Mouse (Mus musculus): Measurements from ENCODE around the gene Pias4. TPM values are rescaled to one million over a fixed set of nuclear protein-coding genes. Genes with fewer than 3 reads are reported as not detected.
A peak's percentile ranks its signal among the peaks of the same experiment; 100 is the strongest.

The Pias4 gene
- polyA plus RNA-seq, 1 experiment from 2014 or later, result 62.7 TPM

DNA sequence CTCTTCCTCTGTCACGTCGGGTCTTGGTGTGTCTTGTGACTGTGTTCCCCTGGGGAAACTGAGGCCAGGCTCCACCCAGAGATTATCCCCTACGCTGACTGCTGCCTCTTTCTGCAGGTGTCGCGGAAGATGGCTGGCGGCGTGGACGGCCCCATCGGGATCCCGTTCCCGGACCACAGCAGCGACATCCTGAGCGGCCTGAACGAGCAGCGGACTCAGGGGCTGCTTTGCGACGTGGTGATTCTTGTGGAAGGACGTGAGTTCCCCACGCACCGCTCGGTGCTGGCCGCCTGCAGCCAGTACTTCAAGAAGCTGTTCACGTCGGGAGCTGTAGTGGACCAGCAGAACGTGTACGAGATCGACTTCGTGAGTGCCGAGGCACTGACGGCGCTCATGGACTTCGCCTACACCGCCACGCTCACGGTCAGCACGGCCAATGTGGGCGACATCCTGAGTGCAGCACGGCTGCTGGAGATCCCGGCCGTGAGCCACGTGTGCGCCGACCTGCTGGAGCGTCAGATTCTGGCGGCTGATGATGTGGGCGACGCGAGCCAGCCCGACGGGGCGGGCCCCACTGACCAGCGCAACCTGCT is 23.8 kb downstream of the Pias4 start:
- H3K27me3 ChIP-seq (replicated peaks; ENCODE audit: control insufficient read depth, insufficient read depth, low read length), result no peaks in the 10 kb centered on the region
- WGBS, result 95% methylated on average over 52 of the region's 52 CpGs
- H3K4me3 ChIP-seq (replicated peaks; ENCODE audit: low read length), result no peak overlapping the region
- peaks cover 32% of the 10 kb centered on the region for H3K4me1 ChIP-seq (replicated peaks; ENCODE audit: control insufficient read depth, insufficient read depth, low read length)
- no peak overlapping the region for H3K27ac ChIP-seq (ENCODE audit: low read length)
- H3K9ac ChIP-seq (replicated peaks; ENCODE audit: low read depth, low read length), result no peak overlapping the region
- H3K4me2 ChIP-seq (ENCODE audit: low read length), result no peak overlapping the region
- peaks cover 25% of the 10 kb centered on the region for H3K36me3 ChIP-seq (ENCODE audit: control insufficient read depth, insufficient read depth)
- no peaks in the 10 kb centered on the region for H3K9me3 ChIP-seq (ENCODE audit: control insufficient read depth, low read length)
- ATAC-seq, result no peak

DNA sequence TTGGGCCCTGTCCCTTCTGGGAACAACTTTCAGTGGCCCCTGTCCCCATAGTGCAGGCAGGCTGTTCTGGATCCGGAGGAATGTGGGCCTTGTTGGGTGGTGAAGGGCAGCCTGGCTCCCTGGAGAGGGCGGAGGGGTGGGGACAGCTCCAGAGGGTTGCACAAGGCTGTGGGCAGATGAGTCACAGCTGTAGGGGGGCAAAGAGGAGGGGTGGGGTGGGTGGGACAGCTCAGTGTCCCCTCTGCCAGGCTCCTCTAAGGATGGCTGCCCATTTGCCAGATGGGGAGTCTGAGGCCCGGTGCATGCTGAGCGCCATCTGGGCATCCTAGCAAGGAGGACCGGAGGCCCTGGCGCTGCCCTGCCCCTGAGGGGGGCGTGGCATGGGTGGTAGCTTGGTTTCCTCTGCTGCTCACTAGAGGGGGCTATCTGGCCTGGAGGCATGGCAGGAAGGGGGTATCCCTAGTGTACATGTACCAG is 24.5 kb downstream of the Pias4 start:
- H3K27ac ChIP-seq (ENCODE audit: low read length), result no peak overlapping the region
- H3K4me1 ChIP-seq (replicated peaks; ENCODE audit: control insufficient read depth, insufficient read depth, low read length), result peaks cover 40% of the 10 kb centered on the region
- WGBS, result 84% methylated on average over 7 of the region's 7 CpGs

DNA sequence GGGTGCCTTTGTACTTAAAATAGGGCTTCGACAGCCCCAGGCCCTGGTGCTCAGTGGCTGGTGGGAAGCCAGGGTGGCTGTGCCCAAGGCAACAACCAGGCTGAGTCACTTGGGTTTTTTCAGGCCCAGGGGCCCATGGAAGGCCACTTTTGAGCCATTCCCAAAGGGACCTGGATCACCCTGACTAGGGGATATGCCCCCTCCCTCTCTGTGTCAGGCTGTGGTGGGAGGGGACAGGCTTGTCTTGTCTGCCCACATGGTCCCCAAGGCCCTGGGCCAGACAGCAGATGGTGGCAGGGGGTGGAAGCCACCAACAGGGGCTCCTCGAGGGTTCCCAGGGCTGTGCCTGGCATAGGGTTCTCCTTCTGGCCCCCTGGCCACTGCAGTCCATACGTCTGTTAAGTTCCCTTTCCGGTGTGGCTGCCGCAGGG is 25.2 kb downstream of the Pias4 start:
- no peak overlapping the region for H3K27ac ChIP-seq (ENCODE audit: low read length)
- 53% methylated on average over 5 of the region's 5 CpGs for WGBS

More for the DNA sequence above, 24.5 kb downstream of the Pias4 start:
- H3K9me3 ChIP-seq (ENCODE audit: control insufficient read depth, low read length), result no peaks in the 10 kb centered on the region
- no peak overlapping the region for H3K4me3 ChIP-seq (replicated peaks; ENCODE audit: low read length)
- no peaks in the 10 kb centered on the region for H3K27me3 ChIP-seq (replicated peaks; ENCODE audit: control insufficient read depth, insufficient read depth, low read length)
- peaks cover 25% of the 10 kb centered on the region for H3K36me3 ChIP-seq (ENCODE audit: control insufficient read depth, insufficient read depth)
- H3K4me2 ChIP-seq (ENCODE audit: low read length), result no peak overlapping the region
- no peak overlapping the region for H3K9ac ChIP-seq (replicated peaks; ENCODE audit: low read depth, low read length)
- no peak for ATAC-seq

DNA sequence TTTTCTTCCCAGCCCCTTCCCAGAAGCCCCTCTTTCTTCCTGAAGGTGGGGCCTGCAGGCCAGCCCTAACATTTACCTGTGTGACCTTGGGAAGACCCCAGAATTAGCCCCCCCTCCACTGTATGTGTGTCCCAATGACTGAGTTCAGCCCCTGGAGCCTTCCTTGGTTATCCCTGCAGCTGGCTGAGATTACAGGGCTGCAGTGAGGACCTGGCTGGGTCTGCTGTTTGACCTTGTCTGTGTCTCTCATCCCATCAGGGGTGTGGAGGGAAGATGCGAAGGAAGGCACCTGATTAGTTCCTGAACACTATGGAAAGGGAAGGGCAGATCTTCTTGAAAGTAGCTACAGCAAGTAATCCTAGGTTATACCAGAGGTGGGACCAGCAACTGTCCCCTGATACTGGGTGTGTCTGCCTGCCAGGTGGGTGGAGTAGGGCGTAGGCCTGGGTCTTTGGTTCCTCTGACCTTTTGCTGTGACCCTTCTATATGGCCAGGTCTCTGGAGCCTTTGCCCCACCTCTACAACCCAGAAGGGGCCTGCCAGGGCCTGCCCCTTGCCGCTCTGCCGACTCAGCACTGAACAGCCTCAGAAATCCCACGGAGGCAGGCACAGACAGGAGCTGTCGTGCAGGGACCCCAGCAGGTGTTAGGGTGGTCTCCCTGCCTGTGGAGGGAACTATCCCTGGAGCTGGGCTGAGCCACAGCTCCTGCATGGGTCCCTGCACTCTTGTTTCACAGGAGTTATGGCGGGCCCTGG is 26.1 kb downstream of the Pias4 start:
- peaks cover 20% of the 10 kb centered on the region for H3K36me3 ChIP-seq (ENCODE audit: control insufficient read depth, insufficient read depth)
- no peak overlapping the region for H3K4me3 ChIP-seq (replicated peaks; ENCODE audit: low read length)
- no peak overlapping the region for H3K9ac ChIP-seq (replicated peaks; ENCODE audit: low read depth, low read length)
- H3K4me2 ChIP-seq (ENCODE audit: low read length), result no peak overlapping the region
- no peaks in the 10 kb centered on the region for H3K9me3 ChIP-seq (ENCODE audit: control insufficient read depth, low read length)
- peaks cover 42% of the 10 kb centered on the region for H3K4me1 ChIP-seq (replicated peaks; ENCODE audit: control insufficient read depth, insufficient read depth, low read length)
- no peak overlapping the region for H3K27ac ChIP-seq (ENCODE audit: low read length)
- WGBS, result 87% methylated on average over 7 of the region's 7 CpGs
- no peak for ATAC-seq
- no peaks in the 10 kb centered on the region for H3K27me3 ChIP-seq (replicated peaks; ENCODE audit: control insufficient read depth, insufficient read depth, low read length)

More for the DNA sequence above, 25.2 kb downstream of the Pias4 start:
- Histone ChIP-seq H3K36me3 (ENCODE audit: control insufficient read depth, insufficient read depth) (peaks cover 25% of the 10 kb centered on the region), H3K9me3 (ENCODE audit: control insufficient read depth, low read length) (no peaks in the 10 kb centered on the region), H3K9ac (replicated peaks; ENCODE audit: low read depth, low read length) (no peak overlapping the region), H3K4me3 (replicated peaks; ENCODE audit: low read length) (no peak overlapping the region), H3K27me3 (replicated peaks; ENCODE audit: control insufficient read depth, insufficient read depth, low read length) (no peaks in the 10 kb centered on the region), H3K4me2 (ENCODE audit: low read length) (no peak overlapping the region), H3K4me1 (replicated peaks; ENCODE audit: control insufficient read depth, insufficient read depth, low read length) (peaks cover 42% of the 10 kb centered on the region)
- peak; percentile 7; the same call in 1 of the 2 replicates for ATAC-seq

DNA sequence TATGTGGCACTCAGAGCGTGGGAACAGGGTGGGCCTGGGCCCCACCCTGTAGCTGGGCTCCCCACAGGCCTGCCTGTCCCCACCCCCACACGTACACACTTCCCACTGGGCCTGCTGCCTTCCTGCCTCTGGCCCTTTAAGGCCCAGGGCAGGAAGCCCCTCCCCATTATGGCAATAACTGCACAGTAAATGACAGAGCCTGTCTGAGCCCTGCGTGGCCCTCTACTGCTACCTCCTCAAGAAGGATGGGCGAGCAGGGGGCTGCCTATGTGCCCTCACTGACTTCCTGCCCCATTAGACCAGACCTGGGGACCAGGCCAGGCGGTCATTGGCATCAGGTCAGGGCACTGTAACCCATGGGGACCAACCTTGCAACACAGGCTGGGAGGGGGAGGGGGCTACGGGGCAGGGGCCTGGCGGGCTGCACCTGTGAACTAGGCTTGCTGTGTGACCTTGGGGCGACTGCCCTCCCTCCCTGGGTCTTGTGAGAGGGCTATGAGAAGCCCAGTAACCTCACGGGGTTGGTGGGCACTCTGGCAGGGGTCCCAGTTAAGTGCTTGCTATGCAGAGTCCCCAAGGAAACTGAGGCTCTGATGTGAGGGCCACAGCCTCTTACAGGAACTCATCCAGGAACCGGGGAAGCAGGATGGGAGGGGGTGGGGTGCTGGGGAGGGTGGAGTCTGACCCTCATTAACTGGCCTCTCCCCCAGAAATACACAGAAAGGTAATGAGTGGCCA is 26.8 kb downstream of the Pias4 start:
- Histone ChIP-seq H3K27me3 (replicated peaks; ENCODE audit: control insufficient read depth, insufficient read depth, low read length) (0 out of 2 replicates have a peak, but pooled peaks cover under 1% of the 10 kb centered on the region), H3K9ac (replicated peaks; ENCODE audit: low read depth, low read length) (no peak overlapping the region; the same call in 1 of the 2 replicates), H3K4me1 (replicated peaks; ENCODE audit: control insufficient read depth, insufficient read depth, low read length) (peaks cover 43% of the 10 kb centered on the region), H3K9me3 (ENCODE audit: control insufficient read depth, low read length) (no peaks in the 10 kb centered on the region), H3K4me2 (ENCODE audit: low read length) (0 out of 2 replicates have a peak overlapping the region, but pooled peaks have one; percentile 17), H3K27ac (ENCODE audit: low read length) (no peak overlapping the region), H3K36me3 (ENCODE audit: control insufficient read depth, insufficient read depth) (peaks cover 16% of the 10 kb centered on the region), H3K4me3 (replicated peaks; ENCODE audit: low read length) (no peak overlapping the region)
- no peak for ATAC-seq
- WGBS, result 66% methylated on average over 10 of the region's 10 CpGs

DNA sequence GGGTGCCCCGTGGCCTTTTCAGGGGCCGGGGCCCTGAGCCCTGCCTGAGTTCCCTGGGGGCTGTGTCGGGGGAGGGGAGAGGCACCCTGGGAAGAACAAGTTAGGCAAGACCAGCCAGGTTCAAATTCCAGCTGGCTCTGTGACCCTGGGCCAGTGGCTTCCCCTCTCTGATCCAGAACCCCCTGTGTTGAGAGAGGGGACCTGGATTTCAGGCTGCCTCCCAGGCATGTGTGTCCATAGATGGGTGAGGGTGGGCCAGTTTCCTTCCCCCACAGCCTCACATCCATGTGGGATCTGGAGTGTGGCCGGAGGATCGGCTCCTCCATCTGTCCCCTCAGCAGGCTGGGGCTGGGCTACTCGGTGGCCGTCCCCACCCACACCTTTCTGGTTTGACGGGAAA is 27.7 kb downstream of the Pias4 start:
- ATAC-seq, result no peak
- no peak overlapping the region for H3K4me3 ChIP-seq (replicated peaks; ENCODE audit: low read length)
- 0 out of 2 replicates have a peak overlapping the region, but pooled peaks have one; percentile 3 for H3K4me2 ChIP-seq (ENCODE audit: low read length)
- H3K9ac ChIP-seq (replicated peaks; ENCODE audit: low read depth, low read length), result no peak overlapping the region; the same call in 1 of the 2 replicates
- peaks cover 52% of the 10 kb centered on the region for H3K4me1 ChIP-seq (replicated peaks; ENCODE audit: control insufficient read depth, insufficient read depth, low read length)
- peaks cover 8% of the 10 kb centered on the region for H3K27me3 ChIP-seq (replicated peaks; ENCODE audit: control insufficient read depth, insufficient read depth, low read length)
- H3K36me3 ChIP-seq (ENCODE audit: control insufficient read depth, insufficient read depth), result peaks cover 12% of the 10 kb centered on the region
- no peaks in the 10 kb centered on the region for H3K9me3 ChIP-seq (ENCODE audit: control insufficient read depth, low read length)
- WGBS, result 60% methylated on average over 8 of the region's 8 CpGs
- no peak overlapping the region for H3K27ac ChIP-seq (ENCODE audit: low read length)

DNA sequence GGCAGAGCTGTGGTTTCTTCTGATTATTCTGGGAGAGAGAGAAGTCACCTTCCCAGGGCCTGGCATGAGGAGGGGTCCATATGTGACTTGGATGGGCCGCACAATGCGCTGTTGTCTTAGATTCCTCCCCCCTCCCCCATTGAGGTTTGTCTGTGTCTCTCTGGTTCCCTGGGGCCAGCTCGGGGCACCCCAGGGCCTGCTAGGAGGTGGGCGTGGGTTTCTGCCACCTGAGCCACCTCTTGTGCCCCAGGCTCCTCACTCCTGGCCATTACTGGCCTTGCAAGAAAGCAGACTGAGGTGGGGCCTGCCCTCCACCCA is 28.2 kb downstream of the Pias4 start:
- no peak overlapping the region for H3K4me2 ChIP-seq (ENCODE audit: low read length)
- H3K27me3 ChIP-seq (replicated peaks; ENCODE audit: control insufficient read depth, insufficient read depth, low read length), result peaks cover 11% of the 10 kb centered on the region
- no peak for ATAC-seq
- H3K36me3 ChIP-seq (ENCODE audit: control insufficient read depth, insufficient read depth), result peaks cover 7% of the 10 kb centered on the region; the same call in 1 of the 2 replicates
- no peaks in the 10 kb centered on the region for H3K9me3 ChIP-seq (ENCODE audit: control insufficient read depth, low read length)
- no peak overlapping the region; the same call in 1 of the 2 replicates for H3K9ac ChIP-seq (replicated peaks; ENCODE audit: low read depth, low read length)
- H3K4me1 ChIP-seq (replicated peaks; ENCODE audit: control insufficient read depth, insufficient read depth, low read length), result peaks cover 52% of the 10 kb centered on the region
- 75% methylated on average over 4 of the region's 4 CpGs for WGBS
- no peak overlapping the region for H3K27ac ChIP-seq (ENCODE audit: low read length)
- H3K4me3 ChIP-seq (replicated peaks; ENCODE audit: low read length), result no peak overlapping the region

DNA sequence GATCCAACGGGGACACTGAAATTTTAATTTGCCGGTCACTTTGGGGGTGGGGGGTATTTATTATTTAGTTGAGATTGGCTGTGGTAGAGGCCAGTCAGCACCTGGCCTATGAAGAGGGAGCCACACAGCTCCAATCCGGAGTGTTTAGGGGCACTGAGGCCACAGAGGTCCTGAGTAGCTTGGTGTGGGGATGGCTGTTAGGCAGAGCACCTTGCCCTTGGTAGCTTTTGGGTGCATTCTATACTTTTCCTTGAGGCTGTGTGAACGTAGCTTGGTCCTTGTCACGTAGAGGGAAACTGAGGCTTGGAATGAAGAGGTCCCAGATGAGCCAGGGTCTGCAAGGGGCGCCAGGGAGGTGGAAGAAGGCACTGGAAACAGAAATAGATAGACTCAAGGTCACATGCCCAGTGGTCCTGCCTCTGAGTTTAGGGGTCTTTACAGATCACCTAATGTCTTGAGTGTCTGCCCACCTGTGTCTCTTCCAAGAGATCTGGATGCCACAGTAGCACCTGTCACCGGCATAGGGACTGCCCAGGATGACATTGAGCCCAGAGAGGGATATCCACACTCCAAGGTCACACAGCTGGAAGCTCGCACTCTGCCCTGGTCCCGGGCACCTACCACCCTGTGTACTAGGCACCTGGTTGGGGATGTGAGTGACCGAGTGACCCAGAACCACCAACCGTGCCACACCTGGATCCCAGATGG is 28.7 kb downstream of the Pias4 start:
- no peak overlapping the region for H3K27ac ChIP-seq (ENCODE audit: low read length)
- H3K4me1 ChIP-seq (replicated peaks; ENCODE audit: control insufficient read depth, insufficient read depth, low read length), result peaks cover 52% of the 10 kb centered on the region
- H3K9me3 ChIP-seq (ENCODE audit: control insufficient read depth, low read length), result no peaks in the 10 kb centered on the region
- peak overlapping the region; percentile 70 for H3K4me3 ChIP-seq (replicated peaks; ENCODE audit: low read length)
- H3K27me3 ChIP-seq (replicated peaks; ENCODE audit: control insufficient read depth, insufficient read depth, low read length), result peaks cover 16% of the 10 kb centered on the region
- no peak for ATAC-seq
- H3K4me2 ChIP-seq (ENCODE audit: low read length), result peak overlapping the region; percentile 87
- 0 out of 2 replicates have a peak, but pooled peaks cover 1% of the 10 kb centered on the region for H3K36me3 ChIP-seq (ENCODE audit: control insufficient read depth, insufficient read depth)
- H3K9ac ChIP-seq (replicated peaks; ENCODE audit: low read depth, low read length), result peak overlapping the region; percentile 82
- 61% methylated on average over 11 of the region's 11 CpGs for WGBS
